Mouse (Mus musculus) midbrain, postnatal 0 days (tissue): Measurements from ENCODE around the gene Pkm. TPM values are rescaled to one million over a fixed set of nuclear protein-coding genes. Genes with fewer than 3 reads are reported as not detected.
A peak's percentile ranks its signal among the peaks of the same experiment; 100 is the strongest.

ENCODE experiments used
- ATAC-seq: fragments of 200-750 bp; cut with Nextera tagmentation; 2 replicates; pipeline ENCODE4 v1.8.0; 2017; ENCODE audit warnings: moderate number of reproducible peaks, mild to moderate bottlenecking, moderate TSS enrichment, moderate library complexity; ENCODE audit not compliant: low FRiP score
- DNase-seq: peaks from one replicate; pipeline ENCODE4 v3.0.0-alpha.2; 2015; ENCODE audit warnings: low spot score
- H3K27ac ChIP-seq: fragments of 300-500 bp; sonication (generic); 2 replicates; pipeline ENCODE4 v1.5.1; 2014; ENCODE audit warnings: low read depth, mild to moderate bottlenecking, low read length, mixed read lengths
- H3K27me3 ChIP-seq: fragments of 300-500 bp; sonication (generic); 2 replicates; pipeline ENCODE4 v1.6.1; 2014; ENCODE audit warnings: low read length, control low read depth, mixed read lengths; ENCODE audit not compliant: insufficient read depth
- H3K36me3 ChIP-seq: fragments of 300-500 bp; sonication (generic); 2 replicates; pipeline ENCODE4 v1.6.1; 2014; ENCODE audit warnings: low read length, control low read depth, mixed read lengths; ENCODE audit not compliant: insufficient read depth
- H3K4me1 ChIP-seq: fragments of 300-500 bp; sonication (generic); 2 replicates; pipeline ENCODE4 v1.6.1; 2014; ENCODE audit warnings: mild to moderate bottlenecking, control low read depth, antibody characterized with exemption, low read length, mixed read lengths; ENCODE audit not compliant: insufficient read depth
- H3K4me2 ChIP-seq: fragments of 300-500 bp; sonication (generic); 2 replicates; pipeline ENCODE4 v1.6.1; 2014; ENCODE audit warnings: low read depth, mild to moderate bottlenecking, low read length, mixed read lengths; ENCODE audit not compliant: poor library complexity, severe bottlenecking
- H3K4me3 ChIP-seq: fragments of 300-500 bp; sonication (generic); 2 replicates; pipeline ENCODE4 v1.5.1; 2014; ENCODE audit warnings: low read depth, mild to moderate bottlenecking, low read length, moderate library complexity
- H3K9ac ChIP-seq: fragments of 300-500 bp; sonication (generic); replicated peaks from 2 replicates; pipeline ENCODE4 v1.6.1; 2014; ENCODE audit warnings: mild to moderate bottlenecking, low read length, moderate library complexity, mixed read lengths; ENCODE audit not compliant: poor library complexity, severe bottlenecking
- H3K9me3 ChIP-seq: fragments of 300-500 bp; sonication (generic); 2 replicates; pipeline ENCODE4 v1.6.1; 2016; ENCODE audit warnings: low read length, control low read depth
- CTCF ChIP-seq: IDR thresholded peaks from 2 replicates; pipeline ENCODE4 v1.5.1; 2016; ENCODE audit warnings: antibody characterized with exemption, mild to moderate bottlenecking
- WGBS: fragments of 180-500 bp; shearing (Covaris S2); extraction: QIAGEN DNeasy Blood & Tissue Kit; methylation state at CpG from one replicate; pipeline ENCODE4 v1.1.7; 2014; 5-methylcytosine and 5-hydroxymethylcytosine counted together
- polyA plus RNA-seq: library from polyadenylated mRNA; unstranded; fragments of >200 nt; fragmentation: Nextera tagmentation; extraction: Ambion mirVana; gene quantifications from 2 replicates; pipeline ENCODE4 v1.2.1, GENCODE M21; 2015
- total RNA-seq: library from RNA; depleted of rRNA; stranded (reverse); fragments of >200 nt; gene quantifications from 2 replicates; pipeline ENCODE4 v1.2.3, GENCODE M21; 2014

Gene Pkm
- total and polyA plus RNA-seq, 2 experiments from 2014 or later, result 739 to 780 TPM

GRCm38 (mm10) chr9:59691635-59692094 is 35.5 kb downstream of the Pkm start:
- no peaks in the 10 kb centered on the region for H3K36me3 ChIP-seq
- H3K27me3 ChIP-seq, result no peaks in the 10 kb centered on the region
- peak; percentile 86 for DNase-seq
- no peaks in the 10 kb centered on the region for H3K9me3 ChIP-seq
- peak overlapping the region; percentile 56 for H3K4me2 ChIP-seq
- TF ChIP-seq CTCF, result no peak
- peaks cover 7% of the 10 kb centered on the region for H3K4me1 ChIP-seq
- peak; percentile 85 for ATAC-seq
- 5% methylated on average over 23 of the region's 23 CpGs for WGBS
- 0 out of 2 replicates have a peak overlapping the region, but pooled peaks have one; percentile 24 for H3K9ac ChIP-seq
- no peak overlapping the region for H3K27ac ChIP-seq
- H3K4me3 ChIP-seq, result peak overlapping the region; percentile 31

DNA sequence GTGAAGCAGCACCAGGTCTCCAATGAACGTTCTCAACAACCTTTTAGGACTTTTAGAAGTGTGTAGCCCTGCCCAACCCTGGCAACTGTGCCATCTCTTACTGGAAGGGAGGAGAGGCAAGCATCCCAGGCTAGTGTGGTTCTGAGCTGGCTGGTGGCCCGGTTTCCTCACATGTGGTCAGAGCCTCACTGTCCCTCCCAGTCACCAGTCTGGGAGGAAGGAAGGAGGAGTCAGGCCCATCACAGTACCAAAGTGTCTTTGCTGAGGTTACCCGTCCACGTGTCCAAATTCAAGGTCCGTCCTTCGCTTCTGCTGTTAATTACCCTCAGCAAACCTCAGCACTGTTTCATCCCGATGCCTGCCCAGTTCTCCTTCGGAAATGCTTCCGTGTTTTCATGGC is 36.0 kb downstream of the Pkm start:
- Histone ChIP-seq H3K4me3 (peak overlapping the region; percentile 31; the same call in 1 of the 2 replicates), H3K9me3 (no peaks in the 10 kb centered on the region), H3K4me2 (peak overlapping the region; percentile 56), H3K9ac (no peak overlapping the region), H3K27ac (no peak overlapping the region), H3K36me3 (no peaks in the 10 kb centered on the region), H3K27me3 (no peaks in the 10 kb centered on the region), H3K4me1 (peaks cover 7% of the 10 kb centered on the region)
- WGBS, result 37% methylated on average over 9 of the region's 9 CpGs
- ATAC-seq (peak; percentile 76), DNase-seq (peak; percentile 68)
- no peak for TF ChIP-seq CTCF

DNA sequence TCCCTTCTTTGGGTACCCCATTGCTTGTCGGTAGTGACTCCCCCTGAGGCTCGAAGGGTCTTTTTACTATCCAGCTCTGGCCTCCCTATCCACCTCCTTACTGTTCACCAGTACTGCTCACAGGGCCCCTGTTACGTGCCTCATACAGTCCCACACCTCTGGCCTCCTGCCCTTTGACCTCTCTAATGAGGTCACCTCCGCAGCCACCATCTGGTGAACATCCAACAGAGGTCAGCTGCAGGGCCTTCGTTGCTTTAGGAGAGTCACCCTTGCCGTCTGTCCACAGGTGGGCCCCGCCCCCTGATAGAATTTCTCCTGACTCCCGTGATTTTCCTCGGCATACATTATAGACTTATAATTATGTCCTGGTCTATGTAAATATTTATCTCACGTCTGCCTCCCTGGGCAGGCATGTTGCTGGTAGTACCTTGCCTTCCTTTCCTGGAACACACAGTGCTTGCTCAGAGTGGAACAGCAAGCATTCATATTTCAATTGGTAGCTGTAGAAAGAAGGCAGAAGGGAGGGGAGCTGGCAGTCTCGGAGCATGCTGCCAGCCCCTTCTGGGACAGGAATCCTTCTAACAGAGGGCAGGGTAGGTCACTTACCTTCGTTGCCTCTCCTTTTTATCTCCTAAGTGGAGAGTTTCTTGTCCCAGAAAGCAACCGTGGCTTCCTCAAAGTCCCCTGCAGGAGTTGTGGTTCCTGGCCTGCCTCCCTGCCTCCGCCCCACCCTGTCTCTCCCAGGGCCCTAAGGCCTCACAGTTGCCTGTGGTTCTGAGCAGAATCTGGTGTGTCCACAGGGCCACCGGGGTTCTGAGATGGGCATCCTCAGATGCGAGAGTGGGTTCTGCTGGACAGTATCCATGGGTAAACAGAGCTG is 38.6 kb downstream of the Pkm start:
- Histone ChIP-seq H3K27me3 (no peaks in the 10 kb centered on the region), H3K4me1 (peaks cover 7% of the 10 kb centered on the region), H3K9me3 (no peaks in the 10 kb centered on the region), H3K4me2 (no peak overlapping the region), H3K4me3 (no peak overlapping the region), H3K9ac (no peak overlapping the region), H3K27ac (no peak overlapping the region), H3K36me3 (no peaks in the 10 kb centered on the region)
- WGBS, result 70% methylated on average over 16 of the region's 16 CpGs
- DNase-seq (no peak), ATAC-seq (no peak)
- no peak for TF ChIP-seq CTCF

- ATAC-seq (no peak), DNase-seq (peak; percentile 54)
- H3K27me3 ChIP-seq, result no peaks in the 10 kb centered on the region
Observed at GRCm38 (mm10) chr9:59695451-59695813, 39.3 kb downstream of the Pkm start.

DNA sequence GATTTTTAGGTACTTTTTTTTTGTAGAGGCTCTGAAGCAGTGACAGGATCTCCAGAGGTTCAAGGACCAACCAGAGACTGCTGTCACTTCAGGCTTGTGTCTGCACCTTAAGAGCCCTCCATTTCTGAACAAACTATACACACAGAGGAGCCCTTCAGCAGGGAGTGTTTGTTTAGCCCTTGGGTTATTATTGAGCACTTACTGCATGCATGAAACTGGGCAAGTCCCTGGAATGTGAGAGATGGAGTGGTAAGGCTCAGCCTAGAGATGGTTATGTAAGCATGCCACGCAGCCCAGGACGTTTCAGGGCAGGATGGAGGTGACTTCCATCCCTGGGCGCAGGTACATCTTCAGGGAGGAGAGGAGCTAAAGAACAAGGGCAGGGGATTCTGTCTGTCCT is 40.2 kb downstream of the Pkm start:
- Histone ChIP-seq H3K4me2 (no peak overlapping the region), H3K27me3 (no peaks in the 10 kb centered on the region), H3K9me3 (no peaks in the 10 kb centered on the region), H3K4me3 (no peak overlapping the region), H3K4me1 (peaks cover 7% of the 10 kb centered on the region), H3K9ac (no peak overlapping the region), H3K27ac (no peak overlapping the region), H3K36me3 (no peaks in the 10 kb centered on the region)
- DNase-seq (no peak), ATAC-seq (no peak)
- 84% methylated on average over 3 of the region's 3 CpGs for WGBS
- TF ChIP-seq CTCF, result no peak

More at GRCm38 (mm10) chr9:59695451-59695813, 39.3 kb downstream of the Pkm start:
- TF ChIP-seq CTCF, result no peak
- H3K4me2 ChIP-seq, result no peak overlapping the region
- no peak overlapping the region for H3K9ac ChIP-seq
- H3K36me3 ChIP-seq, result no peaks in the 10 kb centered on the region
- WGBS, result 46% methylated on average over 3 of the region's 3 CpGs
- H3K4me3 ChIP-seq, result no peak overlapping the region
- H3K9me3 ChIP-seq, result no peaks in the 10 kb centered on the region
- no peak overlapping the region for H3K27ac ChIP-seq
- peaks cover 7% of the 10 kb centered on the region for H3K4me1 ChIP-seq

- H3K9me3 ChIP-seq, result no peaks in the 10 kb centered on the region
- no peaks in the 10 kb centered on the region for H3K27me3 ChIP-seq
- ATAC-seq (no peak), DNase-seq (no peak)
- H3K4me2 ChIP-seq, result no peak overlapping the region
- H3K9ac ChIP-seq, result no peak overlapping the region
- H3K4me1 ChIP-seq, result no peaks in the 10 kb centered on the region
- H3K36me3 ChIP-seq, result no peaks in the 10 kb centered on the region
- H3K4me3 ChIP-seq, result no peak overlapping the region
- no peak overlapping the region for H3K27ac ChIP-seq
- TF ChIP-seq CTCF, result no peak
- 76% methylated on average over 7 of the region's 7 CpGs for WGBS
Observed at GRCm38 (mm10) chr9:59701094-59701493, 44.9 kb downstream of the Pkm start.
